Mouse (Mus musculus): ENCODE measurements around the gene Olfr463. TPM values are rescaled to one million over a fixed set of nuclear protein-coding genes. Genes with fewer than 3 reads are reported as not detected.

Olfr463 gene
- polyA plus RNA-seq (2012; rRNA removed), result not detected in 2 replicates

DNA sequence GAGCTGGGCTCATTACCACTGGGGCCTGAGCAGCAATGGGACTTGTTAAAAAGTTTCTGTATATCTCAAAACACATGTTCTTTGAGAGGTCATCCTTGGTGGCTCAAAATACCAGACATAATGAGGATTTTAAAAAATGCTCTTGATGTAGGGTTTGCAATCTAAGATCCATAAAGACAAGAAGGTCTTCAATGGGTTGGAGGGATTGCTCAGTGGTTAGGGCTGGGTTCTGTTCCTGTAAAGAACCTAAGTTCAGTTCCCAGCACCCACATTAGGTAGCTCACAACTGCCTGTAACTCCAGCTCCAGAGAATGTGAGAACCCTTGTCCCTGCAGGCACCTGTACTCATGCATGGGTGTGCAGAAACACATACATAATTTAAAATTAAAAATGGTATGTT lies at the start of gene Olfr463:
Gene Olfr463 (minus strand): TSS at position 101 of the 400 bp plus-strand sequence.

GRCm38 (mm10) chr11:87920966-87921365 lies 23.8 kb upstream of the Olfr463 start, which contains the start of gene Olfr464:
TSS of gene Olfr464 (minus strand) at chr11:87920967.

GRCm38 (mm10) chr11:87892168-87892567 lies 5.0 kb downstream of the Olfr463 start, which contains the start of gene Olfr462:
TSS of gene Olfr462 (minus strand) at chr11:87892268.

DNA sequence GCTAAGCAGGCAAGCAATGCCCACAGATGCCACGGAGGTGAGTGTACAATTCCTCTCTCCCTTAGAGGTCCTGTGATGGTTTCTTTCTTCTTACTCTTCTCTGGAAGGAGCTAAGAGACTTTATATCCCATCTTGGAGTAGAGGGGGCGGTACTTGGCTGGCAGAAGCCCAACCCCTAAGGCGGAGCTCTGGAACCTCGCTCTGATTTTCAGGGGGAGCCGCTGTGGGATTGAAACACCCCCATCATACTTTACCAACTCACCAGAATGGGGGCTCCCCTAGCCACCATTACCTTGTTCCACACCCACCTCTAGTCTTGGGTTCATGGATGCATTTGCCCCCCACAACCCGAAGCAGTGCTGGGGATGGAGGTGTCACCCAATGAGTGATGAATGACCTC lies 21.8 kb downstream of the Olfr463 start, which contains the start of gene Epx:
Gene Epx (minus strand): TSS at position 101 of the 400 bp plus-strand sequence.

GRCm38 (mm10) chr11:87852690-87853596 lies 44.2 kb downstream of the Olfr463 start, which contains the start of gene Mks1:
TSS of gene Mks1 (plus strand) at chr11:87853215.

Other genes with a start within 250 kb of the Olfr463 start
- gene Rnf43, start 234.7 kb downstream of the Olfr463 start, polyA plus RNA-seq (2012; rRNA removed), result 7.2 and 8.9 TPM in 2 replicates
- gene Supt4a, start 159.8 kb downstream of the Olfr463 start, polyA plus RNA-seq (2012; rRNA removed), result 38.0 and 74.1 TPM in 2 replicates
- 13.0 and 14.2 TPM in 2 replicates for gene Tspoap1, start 136.8 kb downstream of the Olfr463 start, polyA plus RNA-seq (2012; rRNA removed)
- 0.19 and 0.31 TPM in 2 replicates for gene Mpo, start 103.8 kb downstream of the Olfr463 start, polyA plus RNA-seq (2012; rRNA removed)
- gene Lpo, start 69.1 kb downstream of the Olfr463 start, polyA plus RNA-seq (2012; rRNA removed), result 0.06 and 0.18 TPM in 2 replicates
- 19.4 and 25.5 TPM in 2 replicates for gene Mks1, start 44.2 kb downstream of the Olfr463 start, polyA plus RNA-seq (2012; rRNA removed)
- gene Epx, start 21.9 kb downstream of the Olfr463 start, polyA plus RNA-seq (2012; rRNA removed), result not detected in 2 replicates
- 0.21 TPM in 1 of 2 replicates, not detected in the other for gene Olfr462, start 5.1 kb downstream of the Olfr463 start, polyA plus RNA-seq (2012; rRNA removed)
- gene Olfr464, start 23.6 kb upstream of the Olfr463 start, polyA plus RNA-seq (2012; rRNA removed), result 0.28 and 1.2 TPM in 2 replicates
- 128 and 211 TPM in 2 replicates for gene Dynll2, start 90.1 kb upstream of the Olfr463 start, polyA plus RNA-seq (2012; rRNA removed)
- 152 and 191 TPM in 2 replicates for gene Srsf1, start 150.0 kb upstream of the Olfr463 start, polyA plus RNA-seq (2012; rRNA removed)
- gene Vezf1, start 170.9 kb upstream of the Olfr463 start, polyA plus RNA-seq (2012; rRNA removed), result 21.7 and 28.3 TPM in 2 replicates
- gene Cuedc1, start 200.7 kb upstream of the Olfr463 start, polyA plus RNA-seq (2012; rRNA removed), result 51.0 TPM in 2 replicates

All from ovary, adult 2 months (tissue).